Mouse (Mus musculus) cerebellum, adult 2 months (tissue): Measurements from ENCODE around the gene Pik3r1.

Experiments
- CTCF ChIP-seq: fragments of 200-500 bp; IDR thresholded peaks from 2 replicates; pipeline ENCODE4 v1.5.1; 2011; ENCODE audit warnings: low read depth, mild to moderate bottlenecking, control low read depth, low read length, moderate library complexity, borderline replicate concordance; ENCODE audit not compliant: insufficient read depth
- POLR2A ChIP-seq: fragments of 200-500 bp; IDR thresholded peaks from 2 replicates; pipeline ENCODE4 v1.6.1; 2011; ENCODE audit warnings: low read length, control low read depth, borderline replicate concordance; ENCODE audit not compliant: insufficient read depth

GRCm38 (mm10) chr13:101805559-101806091, 37.6 kb upstream of the Pik3r1 start:
- TF ChIP-seq CTCF (no peak), POLR2A (no peak)
